Mouse (Mus musculus): ENCODE measurements around the gene Efemp2. TPM values are rescaled to one million over a fixed set of nuclear protein-coding genes. Genes with fewer than 3 reads are reported as not detected.

Efemp2 gene
- polyA plus RNA-seq, 1 experiment from 2014 or later, result 15.8 TPM

- Histone ChIP-seq H3K9me3 (replicated peaks; ENCODE audit: control insufficient read depth, low read length) (no peaks in the 10 kb centered on the region), H3K9ac (ENCODE audit: low read depth, low read length) (no peak overlapping the region), H3K27me3 (ENCODE audit: control insufficient read depth, insufficient read depth, low read depth, low read length) (no peaks in the 10 kb centered on the region), H3K4me3 (ENCODE audit: low read depth, low read length) (no peak overlapping the region), H3K36me3 (ENCODE audit: control insufficient read depth, insufficient read depth) (peaks cover 25% of the 10 kb centered on the region), H3K4me1 (ENCODE audit: control insufficient read depth, low read depth, low read length) (no peaks in the 10 kb centered on the region), H3K4me2 (ENCODE audit: low read depth, low read length) (no peak overlapping the region), H3K27ac (ENCODE audit: low read length) (no peak overlapping the region)
- 70% methylated on average over 2 of the region's 2 CpGs for WGBS (ENCODE audit: insufficient replicate concordance)
- ATAC-seq (ENCODE audit: low read depth), result no peak
Measured at GRCm38 (mm10) chr19:5500330-5500875, 26.6 kb downstream of the Efemp2 start.

DNA sequence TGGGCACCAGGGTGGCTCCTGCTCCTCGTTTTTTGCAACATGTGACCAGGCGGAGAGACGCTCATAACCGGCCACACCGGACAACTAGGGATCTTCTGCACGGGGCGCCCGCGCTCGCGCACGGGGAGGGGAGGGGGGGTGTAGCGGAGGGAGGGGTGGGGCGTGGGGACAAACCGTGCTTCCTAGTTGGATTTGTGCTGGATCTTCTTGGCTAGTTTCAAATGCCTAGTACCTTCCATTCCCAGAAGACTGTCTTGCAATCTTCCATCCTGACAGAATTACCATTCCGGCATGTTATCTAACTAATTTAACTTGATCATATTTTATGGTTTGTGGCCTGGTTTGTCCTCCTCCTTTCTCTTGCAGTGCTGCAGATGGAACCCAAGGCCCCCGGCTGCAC is 29.9 kb downstream of the Efemp2 start, which contains the start of gene 1700020D05Rik:
1700020D05Rik (minus strand) TSS at position 101 of the 400 bp plus-strand sequence.
- peaks cover 2% of the 10 kb centered on the region; the same call in 1 of the 2 replicates for H3K4me1 ChIP-seq (ENCODE audit: control insufficient read depth, low read depth, low read length)
- no peak within 1 kb of the TSS for H3K4me3 ChIP-seq (ENCODE audit: low read depth, low read length)
- H3K27me3 ChIP-seq (ENCODE audit: control insufficient read depth, insufficient read depth, low read depth, low read length), result no peaks in the 10 kb centered on the region
- no peak within 1 kb of the TSS for H3K4me2 ChIP-seq (ENCODE audit: low read depth, low read length)
- no peaks in the 10 kb centered on the region for H3K9me3 ChIP-seq (replicated peaks; ENCODE audit: control insufficient read depth, low read length)
- H3K9ac ChIP-seq (ENCODE audit: low read depth, low read length), result no peak within 1 kb of the TSS
- no peaks in the 10 kb centered on the region for H3K36me3 ChIP-seq (ENCODE audit: control insufficient read depth, insufficient read depth)
- no peak within 1 kb of the TSS for H3K27ac ChIP-seq (ENCODE audit: low read length)
- no peak for ATAC-seq (ENCODE audit: low read depth)
- WGBS (ENCODE audit: insufficient replicate concordance), result 72% methylated on average over 17 of the region's 17 CpGs

DNA sequence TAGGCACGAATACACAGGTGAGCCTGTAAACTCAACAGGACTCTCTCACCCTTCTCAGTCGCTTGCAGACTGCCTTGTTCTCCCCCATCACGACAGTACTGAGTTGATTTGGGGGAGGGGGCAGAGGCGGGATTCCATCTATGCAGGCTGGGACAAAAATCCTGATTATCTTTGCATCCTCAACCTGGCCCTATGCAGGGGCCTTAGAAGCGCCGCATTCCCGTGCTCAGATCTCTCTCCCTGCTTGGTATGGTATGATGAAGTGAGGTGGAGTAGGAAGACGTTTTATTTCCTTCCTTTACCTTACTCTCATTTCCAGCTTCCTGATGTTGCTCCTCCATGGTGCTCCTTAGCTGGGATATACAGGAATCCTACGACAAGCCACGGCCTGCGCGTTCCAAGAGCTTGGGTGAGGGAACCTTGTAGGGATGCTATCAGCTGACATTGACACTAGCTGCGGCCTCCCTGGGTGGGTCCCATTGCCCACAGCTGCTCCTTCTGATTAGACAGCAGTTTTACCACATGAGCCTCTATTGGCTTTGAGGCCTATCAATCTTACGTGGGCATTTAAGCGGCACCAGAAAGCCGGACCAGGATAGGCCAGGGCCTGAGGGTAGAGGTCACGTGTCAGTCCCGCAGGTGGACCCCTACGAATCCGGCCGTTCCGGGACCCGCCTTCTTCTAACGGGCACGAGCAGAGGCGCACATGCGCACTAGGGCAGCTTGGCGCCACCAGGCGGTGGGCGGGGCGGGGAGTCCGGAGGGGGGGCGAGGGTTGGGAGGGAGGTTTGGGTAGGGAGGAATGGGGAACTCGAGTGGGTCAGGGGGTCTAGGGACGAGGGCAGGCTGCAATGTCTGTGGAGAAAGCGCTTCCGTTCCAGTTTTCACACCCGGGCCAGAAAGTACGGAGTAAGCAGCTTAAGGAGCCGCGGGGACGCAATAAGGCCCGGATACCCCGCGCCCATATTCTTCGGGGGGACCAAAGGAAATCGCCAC is 36.6 kb downstream of the Efemp2 start, which contains the start of gene Snx32:
Snx32 (minus strand) TSS at position 508 of the 996 bp plus-strand sequence.
- WGBS (ENCODE audit: insufficient replicate concordance), result 2% methylated on average over 46 of the region's 47 CpGs

GRCm38 (mm10) chr19:5511074-5511632 is 37.4 kb downstream of the Efemp2 start:
- WGBS (ENCODE audit: insufficient replicate concordance), result 18% methylated on average over 15 of the region's 15 CpGs
- H3K36me3 ChIP-seq (ENCODE audit: control insufficient read depth, insufficient read depth), result no peaks in the 10 kb centered on the region
- no peaks in the 10 kb centered on the region for H3K9me3 ChIP-seq (replicated peaks; ENCODE audit: control insufficient read depth, low read length)
- H3K4me1 ChIP-seq (ENCODE audit: control insufficient read depth, low read depth, low read length), result peaks cover 34% of the 10 kb centered on the region
- peak overlapping the region; percentile 57 for H3K27ac ChIP-seq (ENCODE audit: low read length)
- peak overlapping the region; percentile 87 for H3K4me2 ChIP-seq (ENCODE audit: low read depth, low read length)
- no peak for ATAC-seq (ENCODE audit: low read depth)
- no peaks in the 10 kb centered on the region for H3K27me3 ChIP-seq (ENCODE audit: control insufficient read depth, insufficient read depth, low read depth, low read length)
- peak overlapping the region; percentile 69 for H3K4me3 ChIP-seq (ENCODE audit: low read depth, low read length)
- H3K9ac ChIP-seq (ENCODE audit: low read depth, low read length), result peak overlapping the region; percentile 68

More for the DNA sequence above, 36.6 kb downstream of the Efemp2 start, which contains the start of gene Snx32:
- peak within 1 kb of the TSS; percentile 87 for H3K4me2 ChIP-seq (ENCODE audit: low read depth, low read length)
- peak; percentile 99 for ATAC-seq (ENCODE audit: low read depth)
- H3K4me1 ChIP-seq (ENCODE audit: control insufficient read depth, low read depth, low read length), result peaks cover 34% of the 10 kb centered on the region
- H3K4me3 ChIP-seq (ENCODE audit: low read depth, low read length), result peak within 1 kb of the TSS; percentile 69
- H3K27me3 ChIP-seq (ENCODE audit: control insufficient read depth, insufficient read depth, low read depth, low read length), result no peaks in the 10 kb centered on the region
- peak within 1 kb of the TSS; percentile 70 for H3K9ac ChIP-seq (ENCODE audit: low read depth, low read length)
- H3K9me3 ChIP-seq (replicated peaks; ENCODE audit: control insufficient read depth, low read length), result no peaks in the 10 kb centered on the region
- no peaks in the 10 kb centered on the region for H3K36me3 ChIP-seq (ENCODE audit: control insufficient read depth, insufficient read depth)
- peak within 1 kb of the TSS; percentile 76 for H3K27ac ChIP-seq (ENCODE audit: low read length)

DNA sequence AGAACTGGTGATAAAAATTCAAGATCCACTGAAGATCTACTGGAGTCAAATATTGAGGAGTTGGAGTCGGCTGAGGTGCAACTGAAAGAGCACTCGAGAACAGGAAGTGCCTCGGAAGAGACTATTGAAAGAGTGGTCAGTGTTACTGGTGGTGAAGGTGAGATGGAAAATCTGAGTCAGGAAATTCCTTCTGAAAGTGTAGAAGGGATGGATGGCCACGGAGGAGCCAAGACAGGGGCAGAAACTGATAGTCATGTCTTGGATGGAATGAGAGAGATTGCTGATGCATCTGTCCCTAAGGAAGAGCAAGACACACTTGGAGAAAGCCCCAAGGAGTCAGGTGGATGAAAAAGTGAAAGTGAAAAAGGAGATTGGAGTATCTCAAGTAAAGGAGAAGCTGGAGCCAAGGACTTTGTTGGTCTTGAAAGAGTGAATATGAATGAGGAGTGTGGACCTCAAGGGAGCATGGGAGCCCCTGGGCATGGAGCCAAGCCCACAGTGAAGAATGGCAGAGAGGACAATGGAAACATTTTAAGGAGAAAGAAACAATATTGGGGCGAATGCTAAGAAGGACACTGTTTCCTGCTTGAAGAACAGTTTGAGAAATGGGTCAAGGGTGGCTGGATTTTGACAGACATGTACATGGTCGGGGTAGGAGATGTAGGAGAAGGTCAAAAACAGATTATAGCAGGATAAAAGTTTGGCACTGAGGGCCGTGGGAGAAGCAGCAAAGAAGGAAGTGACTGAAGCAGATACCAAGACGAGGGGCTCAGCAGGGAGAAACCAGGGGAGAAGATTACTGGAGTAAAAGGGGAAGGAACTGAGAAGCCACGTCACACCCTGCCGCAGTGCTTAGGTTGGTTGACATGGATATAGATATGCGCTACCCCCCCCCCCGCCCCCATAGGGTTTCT is 38.6 kb downstream of the Efemp2 start:
- no peak for ATAC-seq (ENCODE audit: low read depth)
- Histone ChIP-seq H3K9ac (ENCODE audit: low read depth, low read length) (no peak overlapping the region; the same call in 1 of the 2 replicates), H3K4me1 (ENCODE audit: control insufficient read depth, low read depth, low read length) (peaks cover 34% of the 10 kb centered on the region)

GRCm38 (mm10) chr19:5513005-5513349 is 39.2 kb downstream of the Efemp2 start:
- H3K27ac ChIP-seq (ENCODE audit: low read length), result no peak overlapping the region
- 49% methylated on average over 3 of the region's 3 CpGs for WGBS (ENCODE audit: insufficient replicate concordance)
- H3K4me1 ChIP-seq (ENCODE audit: control insufficient read depth, low read depth, low read length), result peaks cover 33% of the 10 kb centered on the region
- no peak for ATAC-seq (ENCODE audit: low read depth)
- H3K9me3 ChIP-seq (replicated peaks; ENCODE audit: control insufficient read depth, low read length), result no peaks in the 10 kb centered on the region
- H3K9ac ChIP-seq (ENCODE audit: low read depth, low read length), result no peak overlapping the region
- no peaks in the 10 kb centered on the region for H3K27me3 ChIP-seq (ENCODE audit: control insufficient read depth, insufficient read depth, low read depth, low read length)
- H3K4me2 ChIP-seq (ENCODE audit: low read depth, low read length), result no peak overlapping the region
- H3K36me3 ChIP-seq (ENCODE audit: control insufficient read depth, insufficient read depth), result no peaks in the 10 kb centered on the region
- no peak overlapping the region for H3K4me3 ChIP-seq (ENCODE audit: low read depth, low read length)

More for the DNA sequence above, 38.6 kb downstream of the Efemp2 start:
- Histone ChIP-seq H3K27me3 (ENCODE audit: control insufficient read depth, insufficient read depth, low read depth, low read length) (no peaks in the 10 kb centered on the region), H3K4me3 (ENCODE audit: low read depth, low read length) (peak overlapping the region; percentile 69), H3K27ac (ENCODE audit: low read length) (peak overlapping the region; percentile 47), H3K4me2 (ENCODE audit: low read depth, low read length) (peak overlapping the region; percentile 87), H3K9me3 (replicated peaks; ENCODE audit: control insufficient read depth, low read length) (no peaks in the 10 kb centered on the region), H3K36me3 (ENCODE audit: control insufficient read depth, insufficient read depth) (no peaks in the 10 kb centered on the region)
- 22% methylated on average over 12 of the region's 12 CpGs for WGBS (ENCODE audit: insufficient replicate concordance)

- H3K4me3 ChIP-seq (ENCODE audit: low read depth, low read length), result no peak overlapping the region
- peaks cover 16% of the 10 kb centered on the region for H3K4me1 ChIP-seq (ENCODE audit: control insufficient read depth, low read depth, low read length)
- WGBS (ENCODE audit: insufficient replicate concordance), result 74% methylated on average over 7 of the region's 7 CpGs
- H3K27ac ChIP-seq (ENCODE audit: low read length), result no peak overlapping the region
- H3K4me2 ChIP-seq (ENCODE audit: low read depth, low read length), result no peak overlapping the region
- H3K9ac ChIP-seq (ENCODE audit: low read depth, low read length), result no peak overlapping the region
- no peaks in the 10 kb centered on the region for H3K36me3 ChIP-seq (ENCODE audit: control insufficient read depth, insufficient read depth)
- no peaks in the 10 kb centered on the region for H3K9me3 ChIP-seq (replicated peaks; ENCODE audit: control insufficient read depth, low read length)
- ATAC-seq (ENCODE audit: low read depth), result no peak
- no peaks in the 10 kb centered on the region for H3K27me3 ChIP-seq (ENCODE audit: control insufficient read depth, insufficient read depth, low read depth, low read length)
Measured at GRCm38 (mm10) chr19:5515840-5516777, 42.4 kb downstream of the Efemp2 start.
